Mouse (Mus musculus) forebrain, embryonic 16.5 days (tissue): ENCODE measurements around the gene Map3k5. TPM values are rescaled to one million over a fixed set of nuclear protein-coding genes. Genes with fewer than 3 reads are reported as not detected.

Experiments used
- ATAC-seq: fragments of 200-750 bp; cut with Nextera tagmentation; 2 replicates; pipeline ENCODE4 v1.8.0; 2017; ENCODE audit warnings: mild to moderate bottlenecking, moderate library complexity
- H3K27ac ChIP-seq: fragments of 300-500 bp; sonication (generic); 2 replicates; pipeline ENCODE4 v1.5.1; 2014; ENCODE audit warnings: low read length, control low read depth
- H3K27me3 ChIP-seq: fragments of 300-500 bp; sonication (generic); replicated peaks from 2 replicates; pipeline ENCODE4 v1.6.1; 2014; ENCODE audit warnings: low read length; ENCODE audit not compliant: control insufficient read depth, insufficient read depth
- H3K36me3 ChIP-seq: fragments of 300-500 bp; sonication (generic); 2 replicates; pipeline ENCODE4 v1.6.1; 2014; ENCODE audit not compliant: control insufficient read depth, insufficient read depth
- H3K4me1 ChIP-seq: fragments of 300-500 bp; sonication (generic); replicated peaks from 2 replicates; pipeline ENCODE4 v1.6.1; 2014; ENCODE audit warnings: low read length; ENCODE audit not compliant: control insufficient read depth, insufficient read depth
- H3K4me2 ChIP-seq: fragments of 300-500 bp; sonication (generic); 2 replicates; pipeline ENCODE4 v1.6.1; 2014; ENCODE audit warnings: mild to moderate bottlenecking, low read length, control low read depth
- H3K4me3 ChIP-seq: fragments of 300-500 bp; sonication (generic); replicated peaks from 2 replicates; pipeline ENCODE4 v1.5.1; 2014; ENCODE audit warnings: mild to moderate bottlenecking, low read length, control low read depth
- H3K9ac ChIP-seq: fragments of 300-500 bp; sonication (generic); replicated peaks from 2 replicates; pipeline ENCODE4 v1.6.1; 2014; ENCODE audit warnings: low read depth, low read length, control low read depth
- H3K9me3 ChIP-seq: fragments of 300-500 bp; sonication (generic); 2 replicates; pipeline ENCODE4 v1.6.1; 2016; ENCODE audit warnings: low read length; ENCODE audit not compliant: control insufficient read depth
- WGBS: fragments of 180-500 bp; shearing (Covaris S2); extraction: QIAGEN DNeasy Blood & Tissue Kit; methylation state at CpG from one replicate; pipeline ENCODE4 v1.1.7; 2014; 5-methylcytosine and 5-hydroxymethylcytosine counted together
- polyA plus RNA-seq: library from polyadenylated mRNA; unstranded; fragments of >200 nt; fragmentation: Nextera tagmentation; extraction: Ambion mirVana; gene quantifications from 2 replicates; pipeline ENCODE4 v1.2.1, GENCODE M21; 2015

Map3k5 gene
- polyA plus RNA-seq, 1 experiment from 2014 or later = 0.84 TPM

DNA sequence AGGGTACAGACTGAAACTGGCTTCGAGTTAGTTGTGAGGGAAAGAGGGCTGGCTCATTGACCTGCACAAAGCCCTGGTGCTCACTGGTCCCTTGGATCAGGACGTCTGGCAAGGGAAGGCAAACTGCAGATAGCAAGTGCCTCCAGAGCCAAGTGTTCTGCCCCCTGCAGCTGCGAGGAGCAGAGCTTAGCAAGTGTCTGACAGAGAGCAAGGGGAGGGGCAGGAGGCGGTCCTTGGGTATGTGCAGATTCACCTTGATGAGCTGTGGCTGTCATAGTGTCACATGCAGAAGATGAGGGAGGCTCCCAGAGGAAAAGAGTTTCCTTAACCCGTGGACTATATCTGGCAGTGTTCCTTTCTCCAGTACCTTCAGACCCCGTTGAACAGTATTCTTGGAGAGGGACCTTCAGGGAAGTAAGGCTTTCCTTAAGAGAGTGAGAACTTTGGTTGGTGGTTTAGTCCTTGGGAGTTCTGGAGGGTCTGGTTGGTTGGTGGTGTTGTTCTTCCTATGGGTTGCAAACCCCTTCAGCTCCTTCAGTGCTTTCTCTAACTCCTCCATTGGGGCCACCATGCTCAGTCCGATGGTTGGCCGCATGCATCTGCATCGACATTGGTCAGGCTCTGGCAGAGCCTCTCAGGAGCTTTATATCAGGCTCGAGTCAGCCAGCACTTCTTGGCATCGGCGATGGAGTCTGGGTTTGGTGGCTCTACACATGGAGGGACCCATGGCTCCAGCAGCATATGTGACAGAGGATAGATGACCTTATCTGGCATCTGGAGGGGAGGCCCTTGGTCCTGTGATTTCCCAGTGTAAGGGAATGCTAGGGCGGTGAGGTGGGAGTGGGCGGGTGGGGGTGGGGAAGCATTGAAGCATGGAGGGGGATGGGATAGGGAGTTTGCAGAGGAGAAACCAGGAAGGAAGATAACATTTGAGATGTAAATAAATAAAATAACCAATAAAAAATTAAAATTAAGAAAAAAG is 60.5 kb downstream of the Map3k5 start:
- no peaks in the 10 kb centered on the region for H3K4me1 ChIP-seq
- no peak overlapping the region for H3K9ac ChIP-seq
- H3K4me3 ChIP-seq = no peak overlapping the region
- H3K4me2 ChIP-seq = no peak overlapping the region
- ATAC-seq = no peak
- 74% methylated on average over 14 of the region's 14 CpGs for WGBS
- H3K27me3 ChIP-seq = no peaks in the 10 kb centered on the region
- no peak overlapping the region for H3K27ac ChIP-seq
- no peaks in the 10 kb centered on the region for H3K36me3 ChIP-seq
- H3K9me3 ChIP-seq = no peaks in the 10 kb centered on the region

DNA sequence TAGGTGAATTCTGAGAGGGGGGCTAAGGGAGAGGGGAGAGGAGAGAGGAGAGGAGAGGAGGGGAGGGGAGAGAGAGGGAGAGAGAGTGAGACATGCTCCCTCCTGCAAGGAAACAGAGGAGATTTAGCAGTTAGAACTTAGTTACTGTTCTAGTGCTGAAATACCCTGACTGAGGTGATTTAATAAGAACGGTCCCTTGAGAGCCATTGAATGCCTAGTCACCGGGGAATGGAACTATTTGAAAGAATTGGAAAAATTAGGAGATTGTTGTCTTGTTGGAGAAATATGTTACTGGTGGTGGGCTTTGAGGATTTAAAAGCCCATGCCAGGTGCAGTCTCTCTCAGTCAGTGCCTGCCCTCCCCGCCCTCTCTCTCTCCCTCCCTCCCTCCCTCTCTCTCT is 61.9 kb downstream of the Map3k5 start:
- Histone ChIP-seq H3K4me2 (no peak overlapping the region), H3K9me3 (no peaks in the 10 kb centered on the region), H3K27ac (no peak overlapping the region), H3K9ac (no peak overlapping the region), H3K4me3 (no peak overlapping the region), H3K27me3 (no peaks in the 10 kb centered on the region), H3K4me1 (no peaks in the 10 kb centered on the region), H3K36me3 (no peaks in the 10 kb centered on the region)
- no peak for ATAC-seq
- 85% methylated on average over 3 of the region's 3 CpGs for whole genome bisulfite sequencing

DNA sequence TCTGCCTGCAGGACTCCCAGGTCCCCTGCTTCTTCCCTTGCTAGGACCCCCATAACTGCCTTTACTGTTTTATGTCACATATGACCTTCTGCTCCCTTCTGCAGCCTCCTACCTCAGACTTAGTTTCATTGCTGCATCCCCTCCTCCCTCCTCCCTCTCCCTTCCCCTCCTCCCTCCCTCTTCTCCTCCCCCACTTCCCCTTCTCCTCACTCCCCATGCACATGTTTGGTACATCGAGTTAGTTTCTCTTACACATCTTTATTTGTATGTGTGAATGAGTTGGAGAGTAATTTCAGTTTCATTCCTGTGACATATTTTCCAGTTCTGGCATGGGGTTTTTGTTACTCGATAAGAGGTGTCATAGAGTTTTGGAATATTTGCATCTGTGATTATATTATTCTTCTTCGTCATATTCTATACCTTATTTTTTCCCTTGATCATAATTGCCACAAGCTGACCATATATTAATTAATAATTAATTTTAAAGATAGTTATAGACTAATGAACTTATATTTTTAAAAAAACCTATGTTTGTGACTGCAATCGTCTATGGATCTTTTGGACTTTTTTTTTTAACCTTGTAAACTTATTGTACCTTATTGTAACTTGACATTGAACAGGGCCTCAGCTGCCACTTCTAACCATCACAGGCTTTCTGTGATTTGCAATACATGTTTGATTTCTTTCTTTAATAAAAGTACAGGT is 65.6 kb downstream of the Map3k5 start:
- no peaks in the 10 kb centered on the region for H3K27me3 ChIP-seq
- no peak overlapping the region for H3K4me3 ChIP-seq
- 0 out of 2 replicates have a peak, but pooled peaks cover 2% of the 10 kb centered on the region for H3K4me1 ChIP-seq
- WGBS = 74% methylated on average over 4 of the region's 4 CpGs
- H3K27ac ChIP-seq = no peak overlapping the region
- no peaks in the 10 kb centered on the region for H3K36me3 ChIP-seq
- no peak for ATAC-seq
- H3K9me3 ChIP-seq = no peaks in the 10 kb centered on the region
- H3K4me2 ChIP-seq = no peak overlapping the region
- no peak overlapping the region for H3K9ac ChIP-seq

DNA sequence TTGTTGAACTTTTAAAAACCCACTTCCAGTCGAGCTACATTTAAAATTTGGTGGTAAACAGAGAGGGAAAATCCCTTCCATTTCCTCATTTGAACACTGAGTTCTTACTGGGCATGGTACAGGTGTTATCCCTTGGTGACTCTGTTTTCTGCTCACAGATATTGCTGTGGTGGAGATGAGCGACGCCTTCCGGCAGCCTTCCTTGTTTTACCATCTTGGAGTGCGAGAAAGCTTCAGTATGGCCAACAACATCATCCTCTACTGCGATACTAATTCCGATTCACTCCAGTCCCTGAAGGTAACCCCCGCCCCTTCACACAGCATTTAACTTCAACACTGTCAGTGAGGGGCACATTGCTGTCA is 66.1 kb downstream of the Map3k5 start:
- ATAC-seq = no peak
- 67% methylated on average over 8 of the region's 8 CpGs for WGBS

DNA sequence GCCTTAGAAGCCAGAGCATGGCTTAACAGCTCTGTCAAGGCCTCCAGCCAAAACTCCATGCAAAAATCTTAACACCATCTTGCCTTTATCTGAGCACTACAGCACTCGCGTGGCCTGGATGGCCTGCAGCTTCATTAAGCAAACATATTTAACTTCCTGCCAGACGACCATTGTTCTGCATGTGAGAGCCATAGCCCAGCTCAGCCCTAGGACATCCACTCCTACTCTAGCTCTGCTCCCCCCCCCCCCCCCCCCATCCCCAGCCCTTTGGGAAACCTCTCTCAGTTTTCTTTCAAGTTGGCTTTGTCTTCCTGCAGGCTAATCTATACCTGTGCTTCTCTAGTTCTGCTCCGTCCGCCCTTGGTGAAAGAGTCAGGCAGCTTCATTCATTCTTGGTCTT is 67.7 kb downstream of the Map3k5 start:
- H3K4me1 ChIP-seq = peaks cover 5% of the 10 kb centered on the region; the same call in 1 of the 2 replicates
- no peaks in the 10 kb centered on the region for H3K9me3 ChIP-seq
- no peak overlapping the region for H3K27ac ChIP-seq
- WGBS = 19% methylated on average over 5 of the region's 5 CpGs
- ATAC-seq = no peak
- no peaks in the 10 kb centered on the region for H3K27me3 ChIP-seq
- H3K36me3 ChIP-seq = no peaks in the 10 kb centered on the region
- H3K9ac ChIP-seq = no peak overlapping the region
- no peak overlapping the region for H3K4me3 ChIP-seq
- no peak overlapping the region for H3K4me2 ChIP-seq

More for the DNA sequence above, 66.1 kb downstream of the Map3k5 start:
- Histone ChIP-seq H3K9me3 (no peaks in the 10 kb centered on the region), H3K36me3 (no peaks in the 10 kb centered on the region), H3K27ac (no peak overlapping the region), H3K9ac (no peak overlapping the region), H3K4me1 (0 out of 2 replicates have a peak, but pooled peaks cover 2% of the 10 kb centered on the region), H3K4me3 (no peak overlapping the region), H3K4me2 (no peak overlapping the region), H3K27me3 (no peaks in the 10 kb centered on the region)

DNA sequence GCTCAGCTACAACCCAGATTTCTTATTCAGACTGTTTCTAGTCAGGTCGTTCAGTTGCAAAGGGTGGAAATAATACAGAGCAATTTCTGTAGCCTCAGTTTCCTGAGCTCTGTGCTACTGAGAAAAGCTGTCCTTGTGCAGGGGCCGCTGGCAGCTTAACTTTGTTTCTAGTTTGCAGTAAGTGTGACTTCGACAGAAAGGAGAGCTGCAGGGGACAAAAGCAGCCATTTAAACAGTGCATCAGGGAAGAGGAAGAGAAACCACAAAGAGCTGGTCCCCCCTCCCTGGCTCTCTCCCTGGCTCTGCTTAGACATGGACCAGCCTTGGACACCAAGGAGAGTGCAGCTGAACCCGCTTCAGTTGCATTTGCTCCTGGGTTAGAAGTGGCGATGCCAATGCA is 68.7 kb downstream of the Map3k5 start:
- no peak for ATAC-seq
- Histone ChIP-seq H3K36me3 (no peaks in the 10 kb centered on the region), H3K9me3 (no peaks in the 10 kb centered on the region), H3K4me1 (peaks cover 5% of the 10 kb centered on the region; the same call in 1 of the 2 replicates), H3K4me2 (no peak overlapping the region), H3K4me3 (no peak overlapping the region), H3K27me3 (no peaks in the 10 kb centered on the region), H3K9ac (no peak overlapping the region), H3K27ac (no peak overlapping the region)
- WGBS = 21% methylated on average over 5 of the region's 5 CpGs

DNA sequence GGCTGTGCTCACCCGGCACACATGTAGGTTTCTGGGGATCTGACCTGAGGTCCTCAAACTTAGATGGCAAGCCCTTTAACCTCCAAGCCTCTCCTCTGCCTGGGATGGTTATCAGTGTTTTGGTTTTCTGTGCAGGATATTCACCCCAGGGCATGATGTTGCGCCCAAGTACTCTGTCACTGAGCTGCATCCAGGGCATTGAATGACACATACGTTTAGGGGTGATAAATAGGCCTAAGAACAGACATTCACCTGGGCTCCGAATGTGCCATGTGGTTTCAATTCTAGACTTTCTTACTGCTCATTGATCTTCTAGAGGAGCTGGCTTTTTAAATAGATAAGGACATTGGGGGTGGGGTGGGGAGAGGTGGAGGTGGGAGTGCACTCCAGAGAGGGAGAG is 70.5 kb downstream of the Map3k5 start:
- ATAC-seq = no peak
- WGBS = 85% methylated on average over 4 of the region's 4 CpGs
- no peak overlapping the region for H3K4me2 ChIP-seq

DNA sequence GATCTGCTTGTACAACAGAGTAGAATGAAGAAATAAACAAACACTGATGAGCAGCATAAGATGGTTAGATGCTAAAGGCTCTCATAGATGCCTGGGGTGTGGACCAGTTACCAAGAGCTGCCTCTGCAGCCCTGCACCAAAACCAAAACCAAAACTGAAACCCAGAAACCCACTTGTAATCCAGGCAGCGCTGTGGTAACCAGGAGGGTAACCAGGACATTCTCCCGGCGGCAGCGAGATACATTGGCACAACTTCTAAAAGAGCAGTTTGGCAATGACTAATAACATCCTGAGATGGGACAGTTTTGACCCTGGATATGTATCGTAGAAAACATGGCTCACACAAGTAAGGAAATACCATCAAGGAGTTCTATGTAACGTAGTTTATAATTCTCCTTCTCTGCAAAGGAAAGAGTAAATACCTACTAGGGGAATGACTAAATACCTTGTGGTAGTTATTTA is 71.2 kb downstream of the Map3k5 start:
- Histone ChIP-seq H3K4me2 (no peak overlapping the region), H3K27ac (no peak overlapping the region), H3K9me3 (no peaks in the 10 kb centered on the region), H3K36me3 (no peaks in the 10 kb centered on the region), H3K27me3 (no peaks in the 10 kb centered on the region), H3K4me3 (no peak overlapping the region), H3K4me1 (peaks cover 5% of the 10 kb centered on the region; the same call in 1 of the 2 replicates), H3K9ac (no peak overlapping the region)
- 89% methylated on average over 6 of the region's 6 CpGs for WGBS
- ATAC-seq = no peak

More for the DNA sequence above, 70.5 kb downstream of the Map3k5 start:
- Histone ChIP-seq H3K4me3 (no peak overlapping the region), H3K9ac (no peak overlapping the region), H3K36me3 (no peaks in the 10 kb centered on the region), H3K27me3 (no peaks in the 10 kb centered on the region), H3K4me1 (peaks cover 5% of the 10 kb centered on the region; the same call in 1 of the 2 replicates), H3K27ac (no peak overlapping the region), H3K9me3 (no peaks in the 10 kb centered on the region)

DNA sequence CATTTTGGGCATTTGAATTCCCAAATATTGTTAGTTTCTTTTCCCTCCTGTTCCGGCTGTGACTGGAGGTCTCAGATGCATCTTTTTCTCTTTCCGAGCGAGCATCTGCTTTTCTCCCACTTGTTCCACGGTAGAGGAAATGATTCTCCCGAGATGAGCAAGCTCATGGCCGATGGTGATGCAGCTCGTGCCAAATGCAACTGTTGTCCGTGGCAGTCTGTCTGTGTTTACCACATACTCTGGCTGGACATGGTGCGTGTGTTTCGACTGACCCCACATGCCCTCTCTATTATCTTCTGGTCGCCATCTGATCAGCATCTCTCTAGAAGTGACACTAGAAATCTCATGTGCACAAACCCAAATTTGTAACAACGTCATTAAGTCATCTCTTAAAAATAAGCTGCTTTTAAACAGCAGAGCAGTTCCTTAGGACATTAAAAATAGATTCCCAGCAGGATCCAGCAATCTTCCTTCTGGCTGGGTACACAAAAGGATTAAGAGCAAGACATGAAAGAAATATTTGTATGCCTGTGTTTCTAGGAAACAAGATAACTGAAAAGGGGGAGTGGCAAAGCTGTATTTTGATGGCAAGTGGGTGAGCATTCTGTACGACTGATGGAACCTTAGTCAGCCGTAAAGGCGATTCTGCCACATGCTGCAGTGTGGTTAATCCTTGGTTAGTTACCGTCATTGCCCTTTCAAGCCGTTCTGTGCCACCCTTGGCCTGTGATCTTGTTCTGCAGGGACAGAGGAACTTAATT is 72.2 kb downstream of the Map3k5 start:
- WGBS = 38% methylated on average over 17 of the region's 17 CpGs
- Histone ChIP-seq H3K4me1 (peaks cover 5% of the 10 kb centered on the region; the same call in 1 of the 2 replicates), H3K9ac (no peak overlapping the region), H3K27me3 (no peaks in the 10 kb centered on the region), H3K4me3 (no peak overlapping the region), H3K36me3 (no peaks in the 10 kb centered on the region), H3K27ac (no peak overlapping the region), H3K4me2 (no peak overlapping the region), H3K9me3 (no peaks in the 10 kb centered on the region)
- no peak for ATAC-seq
